Mouse (Mus musculus) sigmoid colon, adult 10 weeks (tissue): Measurements from ENCODE around the gene Crym. TPM values are rescaled to one million over a fixed set of nuclear protein-coding genes. Genes with fewer than 3 reads are reported as not detected.

Source experiments
- polyA plus RNA-seq: library from polyadenylated mRNA; stranded (reverse); fragments of 350-450 nt; fragmentation: Illumina TruSeq; extraction: RNeasy Lipid Tissue Mini Kit (QIAGEN cat#74804); gene quantifications from one replicate; pipeline ENCODE4 v1.2.3, GENCODE M21; 2014; ENCODE audit warnings: low read depth, low replicate concordance

The Crym gene
- polyA plus RNA-seq, result 1.0 TPM

GRCm38 (mm10) chr7:120201771-120202170, at the start of gene Crym:
TSS of gene Crym (minus strand) at chr7:120202111.

GRCm38 (mm10) chr7:120203789-120204188, 1.9 kb upstream of the Crym start, which contains the start of gene Abca14:
TSS of gene Abca14 (plus strand) at chr7:120203961.

DNA sequence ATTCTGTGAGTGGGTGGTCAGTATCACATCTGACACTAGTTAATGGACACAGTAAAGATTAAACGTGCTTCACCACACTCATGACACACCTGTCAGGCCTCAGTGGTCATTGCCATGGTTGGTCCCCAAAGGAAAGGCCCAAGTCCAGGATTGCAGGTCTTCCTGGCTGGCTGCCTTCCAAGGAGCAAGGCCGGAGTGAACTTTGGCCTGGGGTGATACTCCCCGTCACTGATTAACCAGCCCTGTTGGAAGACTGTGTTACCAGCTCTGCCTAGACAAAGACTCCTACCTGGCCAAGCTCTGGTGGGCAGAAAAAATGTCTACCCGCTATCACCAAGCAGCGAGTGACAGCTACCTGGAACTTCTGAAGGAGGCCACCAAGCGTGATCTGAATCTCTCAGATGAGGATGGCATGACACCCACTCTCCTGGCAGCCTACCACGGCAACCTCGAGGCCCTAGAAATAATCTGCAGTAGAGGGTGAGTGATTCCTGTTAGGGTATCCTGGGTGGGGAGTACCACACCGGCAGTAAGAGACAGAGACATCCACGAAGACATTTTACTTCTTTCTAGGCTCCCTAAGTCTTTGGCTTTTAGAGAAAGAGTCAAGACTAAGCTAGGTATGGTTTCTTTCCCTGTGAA, 28.2 kb downstream of the Crym start, which contains the start of gene Anks4b:
Gene Anks4b (plus strand): TSS at position 256 of the 642 bp plus-strand sequence.

GRCm38 (mm10) chr7:120145191-120145590, 56.7 kb downstream of the Crym start, which contains the start of gene Zp2:
TSS of gene Zp2 (minus strand) at chr7:120145291.

Other genes starting within 250 kb of the Crym start
- gene Dnah3, start 106.8 kb downstream of the Crym start, polyA plus RNA-seq, result not detected
- gene Tmem159, start 99.8 kb downstream of the Crym start, polyA plus RNA-seq, result 43.0 TPM
- 1.9 TPM for gene Zp2, start 56.8 kb downstream of the Crym start, polyA plus RNA-seq
- gene Anks4b, start 28.3 kb downstream of the Crym start, polyA plus RNA-seq, result 125 TPM
- 1.1 TPM for gene Abca14, start 1.9 kb upstream of the Crym start, polyA plus RNA-seq
- 0.22 TPM for gene Abca15, start 126.6 kb upstream of the Crym start, polyA plus RNA-seq
- gene Abca16, start 207.5 kb upstream of the Crym start, polyA plus RNA-seq, result not detected